Mouse (Mus musculus) macrophage (primary cell): ENCODE measurements at regions not wholly inside any gene's neighbourhood (a gene's known extent, or its start where the extent isn't known, plus 50 kb on each side); places are given as distances from the start of the nearest gene placed in this dataset.

ENCODE experiments used
- H3K27ac ChIP-seq: fragments of 350-480 bp; formaldehyde crosslinking; 2 replicates; pipeline ENCODE4 v1.9.0; 2021
- H3K36me3 ChIP-seq: fragments of 350-480 bp; formaldehyde crosslinking; 2 replicates; pipeline ENCODE4 v1.9.0; 2021; ENCODE audit errors: inconsistent target
- H3K4me3 ChIP-seq: fragments of 350-480 bp; formaldehyde crosslinking; 2 replicates; pipeline ENCODE4 v1.9.0; 2021; ENCODE audit errors: inconsistent target
- H3K79me2 ChIP-seq: fragments of 350-480 bp; formaldehyde crosslinking; 2 replicates; pipeline ENCODE4 v1.9.0; 2021; ENCODE audit errors: inconsistent target
- WGBS: methylation state at CpG from one replicate; pipeline ENCODE4 v1.1.7; 2026; ENCODE audit warnings: inconsistent platforms; ENCODE audit not compliant: missing documents; 5-methylcytosine and 5-hydroxymethylcytosine counted together

- Histone ChIP-seq H3K27ac (no peak overlapping the region), H3K79me2 (no peaks in the 10 kb centered on the region), H3K4me3 (no peak overlapping the region), H3K36me3 (no peaks in the 10 kb centered on the region)
- WGBS, result 96% methylated on average over 5 of the region's 5 CpGs
These were observed 59.4 kb upstream of the Rbms1 start for GRCm38 (mm10) chr2:61022411-61022810.

GRCm38 (mm10) chr2:61020791-61021190 is 57.8 kb upstream of the Rbms1 start:
- Histone ChIP-seq H3K36me3 (no peaks in the 10 kb centered on the region), H3K79me2 (no peaks in the 10 kb centered on the region), H3K27ac (no peak overlapping the region), H3K4me3 (no peak overlapping the region)
- 83% methylated on average over 4 of the region's 4 CpGs for WGBS

GRCm38 (mm10) chr2:61013006-61013405 is 50.0 kb upstream of the Rbms1 start:
- Histone ChIP-seq H3K4me3 (no peak overlapping the region), H3K79me2 (no peaks in the 10 kb centered on the region), H3K27ac (no peak overlapping the region), H3K36me3 (no peaks in the 10 kb centered on the region)
- 85% methylated on average over 5 of the region's 6 CpGs for WGBS
